Comparison of ENCODE assay signal across 11 mouse cellular contexts in genomic region chr11:74826151-74826550, GRCm38 (mm10). TPM values are rescaled to one million over a fixed set of nuclear protein-coding genes. Genes with fewer than 3 reads are reported as not detected.
A peak's percentile ranks its signal among the peaks of the same experiment; 100 is the strongest.
DNase-seq lines count a peak whose midpoint lies in the region; ATAC-seq and TF ChIP-seq lines count a peak whose summit lies in the region.
"Had no signal": no experiment of that assay in that cellular context is flagged by ENCODE, and none has a peak within 500 bp of the region (broad histone marks: within the 10 kb centered on the region; RNA-seq: fewer than 3 reads in every experiment).

No protein-coding gene starts in this region.

- H3K27me3 ChIP-seq in liver, embryonic 16.5 days (ENCODE audit: control insufficient read depth, insufficient read depth, low read depth, low read length): no peaks in the 10 kb centered on the region
- H3K27me3 ChIP-seq: hindbrain, embryonic 12.5 days; neural tube, embryonic 13.5 days had no signal

- TF ChIP-seq POLR2A in bone marrow macrophage, adult 2 months (IDR thresholded peaks at IDR 0.05; ENCODE audit: borderline replicate concordance, low read depth, low read length): no peak

- TF ChIP-seq CTCF in bone marrow macrophage, adult 2 months (IDR thresholded peaks at IDR 0.05; ENCODE audit: low read depth, low read length): no peak

- H3K4me1 ChIP-seq in bone marrow macrophage, adult 2 months (ENCODE audit: control insufficient read depth, insufficient read depth, low read length): peaks cover 41% of the 10 kb centered on the region
- peaks cover 42% of the 10 kb centered on the region for H3K4me1 ChIP-seq in liver, embryonic 16.5 days (ENCODE audit: control insufficient read depth, low read depth, low read length)

- no peak overlapping the region for H3K9ac ChIP-seq in liver, embryonic 16.5 days (ENCODE audit: low read depth, low read length)
- H3K9ac ChIP-seq: hindbrain, embryonic 12.5 days; neural tube, embryonic 13.5 days had no signal

- 51% methylated on average over 7 of the region's 7 CpGs for WGBS in liver, embryonic 16.5 days (ENCODE audit: insufficient replicate concordance)

- no peak for ATAC-seq in liver, embryonic 16.5 days (ENCODE audit: low read depth)

- DNase-seq in adrenal gland, adult (ENCODE audit: inconsistent age in 2 of 2, low spot score in 1 of 2): peak; percentile 86 to 92
- DNase-seq in adrenal gland, postnatal 4 days (ENCODE audit: low spot score in 2 of 2): no peak
- peak; percentile 67 for DNase-seq in 416B (ENCODE audit: low read depth)
- DNase-seq in ovary, postnatal 14 days (ENCODE audit: low spot score): no peak
- no peak for DNase-seq in urinary bladder, adult 2 months (ENCODE audit: low spot score)
- DNase-seq in layer of hippocampus, postnatal 14 days (ENCODE audit: low spot score in 2 of 2): no peak
- DNase-seq: layer of hippocampus, postnatal 36 days had no signal

- no peak overlapping the region for H3K4me2 ChIP-seq in liver, embryonic 16.5 days (ENCODE audit: low read depth, low read length)
- H3K4me2 ChIP-seq: hindbrain, embryonic 12.5 days; neural tube, embryonic 13.5 days had no signal

- H3K27ac ChIP-seq in bone marrow macrophage, adult 2 months (ENCODE audit: insufficient read depth, low read depth, low read length): peak overlapping the region; percentile 95
- peak overlapping the region; percentile 74 for H3K27ac ChIP-seq in liver, embryonic 16.5 days (ENCODE audit: low read length)
- H3K27ac ChIP-seq: hindbrain, embryonic 12.5 days; neural tube, embryonic 13.5 days had no signal

- H3K4me3 ChIP-seq in bone marrow macrophage, adult 2 months (ENCODE audit: insufficient read depth, low read length): no peak overlapping the region
- H3K4me3 ChIP-seq in liver, embryonic 16.5 days (ENCODE audit: low read depth, low read length): no peak overlapping the region
- H3K4me3 ChIP-seq: hindbrain, embryonic 12.5 days; neural tube, embryonic 13.5 days had no signal

- H3K9me3 ChIP-seq in liver, embryonic 16.5 days (replicated peaks; ENCODE audit: control insufficient read depth, low read length): no peaks in the 10 kb centered on the region
- H3K9me3 ChIP-seq: hindbrain, embryonic 12.5 days; neural tube, embryonic 13.5 days had no signal

- no peaks in the 10 kb centered on the region; the same call in 1 of the 2 replicates for H3K36me3 ChIP-seq in liver, embryonic 16.5 days (ENCODE audit: control insufficient read depth, insufficient read depth)
- H3K36me3 ChIP-seq: hindbrain, embryonic 12.5 days; neural tube, embryonic 13.5 days had no signal

RNA-seq across cellular contexts. Expression of gene Mnt, which starts 4.6 kb away (rescaled TPM):
- total RNA-seq in adrenal gland, postnatal 4 days (2021): 10 to 100 TPM; 29.0 to 35.9 TPM
- 26.2 and 29.9 TPM in 2 replicates for polyA plus RNA-seq in bone marrow macrophage, adult 2 months (2012; ENCODE audit: insufficient read depth, insufficient read length, missing spikeins)
- 0.90 and 1.2 TPM in 2 replicates for polyA plus RNA-seq in liver, embryonic 16.5 days (2015; fragmentation: Nextera tagmentation; extraction: Ambion mirVana)
- polyA plus RNA-seq in urinary bladder, adult 2 months (2012; rRNA removed): 7.9 and 14.8 TPM in 2 replicates
- total RNA-seq in layer of hippocampus, postnatal 14 days (2021): 10 to 100 TPM; 28.4 to 29.6 TPM

RNA-seq across cellular contexts. Expression of gene Mettl16, which starts 55.5 kb away (rescaled TPM):
- total RNA-seq in adrenal gland, postnatal 4 days (2021): 10 to 100 TPM; 19.0 to 19.9 TPM
- 8.9 and 9.2 TPM in 2 replicates for polyA plus RNA-seq in bone marrow macrophage, adult 2 months (2012; ENCODE audit: insufficient read depth, insufficient read length, missing spikeins)
- 15.5 and 16.6 TPM in 2 replicates for polyA plus RNA-seq in liver, embryonic 16.5 days (2015; fragmentation: Nextera tagmentation; extraction: Ambion mirVana)
- polyA plus RNA-seq in urinary bladder, adult 2 months (2012; rRNA removed): 12.1 and 12.4 TPM in 2 replicates
- 10 to 100 TPM; 18.1 to 26.4 TPM for total RNA-seq in layer of hippocampus, postnatal 14 days (2021)

Comparison
In these comparisons a context has a peak if more than half of its experiments do, and no peak if none do; other contexts are left out.
1. DNase-seq: peak in adrenal gland, adult (2 of 2) and 416B (single experiment); none in adrenal gland, postnatal 4 days (0 of 2), ovary, postnatal 14 days (single experiment), urinary bladder, adult 2 months (single experiment) and layer of hippocampus, postnatal 14 days (0 of 2).